Mouse (Mus musculus) forebrain, embryonic 13.5 days (tissue): Measurements from ENCODE around the gene Catsperd. TPM values are rescaled to one million over a fixed set of nuclear protein-coding genes. Genes with fewer than 3 reads are reported as not detected.

Source experiments
- ATAC-seq: fragments of 200-750 bp; cut with Nextera tagmentation; 2 replicates; pipeline ENCODE4 v1.8.0; 2017
- H3K27ac ChIP-seq: fragments of 300-500 bp; sonication (generic); 2 replicates; pipeline ENCODE4 v1.5.1; 2015; ENCODE audit warnings: inconsistent platforms, mild to moderate bottlenecking, moderate library complexity
- H3K27me3 ChIP-seq: fragments of 300-500 bp; sonication (generic); 2 replicates; pipeline ENCODE4 v1.6.1; 2015; ENCODE audit warnings: mild to moderate bottlenecking, inconsistent platforms
- H3K36me3 ChIP-seq: fragments of 300-500 bp; sonication (generic); 2 replicates; pipeline ENCODE4 v1.6.1; 2015; ENCODE audit warnings: mild to moderate bottlenecking, inconsistent platforms; ENCODE audit not compliant: poor library complexity, severe bottlenecking
- H3K4me1 ChIP-seq: fragments of 300-500 bp; sonication (generic); 2 replicates; pipeline ENCODE4 v1.6.1; 2015; ENCODE audit warnings: inconsistent platforms
- H3K4me2 ChIP-seq: fragments of 300-500 bp; sonication (generic); 2 replicates; pipeline ENCODE4 v1.6.1; 2015; ENCODE audit warnings: inconsistent platforms, mild to moderate bottlenecking, moderate library complexity
- H3K4me3 ChIP-seq: fragments of 300-500 bp; sonication (generic); 2 replicates; pipeline ENCODE4 v1.5.1; 2015; ENCODE audit warnings: mild to moderate bottlenecking, inconsistent platforms
- H3K9ac ChIP-seq: fragments of 300-500 bp; sonication (generic); 2 replicates; pipeline ENCODE4 v1.6.1; 2015; ENCODE audit warnings: mild to moderate bottlenecking, inconsistent platforms
- H3K9me3 ChIP-seq: fragments of 300-500 bp; sonication (generic); replicated peaks from 2 replicates; pipeline ENCODE4 v1.6.1; 2016; ENCODE audit warnings: inconsistent platforms
- WGBS: fragments of 180-500 bp; shearing (Covaris S2); methylation state at CpG from one replicate; pipeline ENCODE4 v1.1.7; 2015; 5-methylcytosine and 5-hydroxymethylcytosine counted together
- polyA plus RNA-seq: library from polyadenylated mRNA; unstranded; fragments of >200 nt; fragmentation: Nextera tagmentation; extraction: Ambion mirVana; gene quantifications from 2 replicates; pipeline ENCODE4 v1.2.1, GENCODE M21; 2015

Catsperd gene
- polyA plus RNA-seq, 1 experiment from 2014 or later: 0.70 TPM

DNA sequence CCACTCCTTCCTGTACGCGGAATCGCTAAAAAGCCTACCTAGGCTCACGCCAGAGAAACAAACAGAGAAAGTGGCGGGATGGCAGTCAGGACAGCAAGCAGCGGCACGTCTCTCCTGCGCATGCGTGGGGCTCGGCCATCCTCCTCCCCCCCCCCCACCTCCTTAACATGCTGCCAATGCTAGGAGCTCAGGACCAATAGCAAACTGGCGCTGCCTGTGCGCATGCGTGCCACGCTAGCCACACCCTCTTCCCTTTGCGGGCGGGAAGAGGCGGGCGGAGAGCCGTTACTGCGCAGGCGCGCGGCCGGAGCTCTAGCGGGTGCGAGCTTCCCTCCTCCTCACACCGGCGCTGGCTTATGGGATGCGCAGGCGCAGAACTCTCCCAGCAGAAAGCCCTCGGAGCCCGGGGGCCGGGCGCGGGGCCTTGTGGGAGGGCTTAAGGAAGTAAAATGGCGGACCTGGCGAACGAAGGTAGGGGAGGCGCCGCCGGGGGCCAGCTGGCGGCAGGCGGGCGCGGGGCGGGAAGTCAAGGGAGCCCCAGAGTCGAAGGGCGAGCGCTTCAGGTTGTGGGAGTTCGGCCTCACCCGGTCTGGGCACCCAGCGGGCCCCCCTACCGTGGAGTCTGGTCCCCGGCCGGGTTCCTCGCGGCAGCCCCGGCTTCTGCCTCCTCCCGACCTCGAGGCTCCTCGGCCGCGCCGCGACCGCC lies 45.2 kb downstream of the Catsperd start, which contains the start of gene Ranbp3:
Ranbp3 (plus strand) TSS at position 354 of the 706 bp plus-strand sequence.
- peak within 1 kb of the TSS; percentile 98 for H3K9ac ChIP-seq
- ATAC-seq: peak; percentile 86
- H3K9me3 ChIP-seq: no peaks in the 10 kb centered on the region
- peak within 1 kb of the TSS; percentile 86 for H3K4me2 ChIP-seq
- H3K4me3 ChIP-seq: peak within 1 kb of the TSS; percentile 99
- WGBS: 0% methylated on average over 58 of the region's 66 CpGs
- H3K27ac ChIP-seq: peak within 1 kb of the TSS; percentile 86
- peaks cover 29% of the 10 kb centered on the region for H3K36me3 ChIP-seq
- H3K27me3 ChIP-seq: peaks cover 2% of the 10 kb centered on the region
- peaks cover 44% of the 10 kb centered on the region for H3K4me1 ChIP-seq

DNA sequence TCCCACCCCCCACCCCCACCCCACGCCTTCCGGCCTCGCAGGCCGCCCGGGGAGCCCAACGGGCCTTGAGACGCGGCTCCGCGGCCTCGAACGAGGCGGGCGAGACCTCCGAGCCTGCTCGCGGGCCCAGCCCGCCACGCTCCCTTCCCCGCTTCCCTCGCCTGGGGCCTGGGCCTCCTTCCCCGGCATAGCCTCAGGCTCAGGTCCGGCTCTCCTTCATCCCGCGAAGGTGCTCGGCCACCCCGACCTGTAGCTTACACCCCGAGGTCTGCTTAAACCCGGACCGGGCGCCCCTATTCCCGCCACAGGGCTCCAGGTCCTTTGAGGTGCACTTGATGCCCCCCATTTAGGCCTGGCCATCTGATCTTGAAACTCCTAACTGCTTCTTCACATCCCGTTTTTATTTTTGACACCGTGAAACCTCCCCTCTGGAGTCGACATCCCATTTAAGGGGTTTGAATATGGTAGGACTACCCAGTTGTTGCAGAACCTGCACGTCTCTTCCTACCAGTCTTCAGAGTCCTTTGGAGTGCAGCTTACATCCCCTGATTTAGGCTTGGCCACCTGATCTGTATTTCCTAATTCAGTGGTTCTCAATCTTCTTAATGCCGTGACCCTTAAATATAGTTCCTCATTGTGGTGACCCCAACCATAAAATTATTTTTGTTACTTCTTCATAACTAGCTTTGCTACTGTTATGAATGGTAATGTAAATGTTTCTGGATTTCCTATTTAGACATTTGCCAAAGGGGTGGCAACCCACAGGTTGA lies 45.9 kb downstream of the Catsperd start:
- Histone ChIP-seq H3K27me3 (no peaks in the 10 kb centered on the region), H3K27ac (peak overlapping the region; percentile 73), H3K4me3 (peak overlapping the region; percentile 99), H3K4me2 (peak overlapping the region; percentile 86), H3K9me3 (no peaks in the 10 kb centered on the region), H3K9ac (peak overlapping the region; percentile 98), H3K36me3 (peaks cover 29% of the 10 kb centered on the region), H3K4me1 (peaks cover 38% of the 10 kb centered on the region)
- peak; percentile 25 for ATAC-seq
- 2% methylated on average over 37 of the region's 37 CpGs for WGBS

DNA sequence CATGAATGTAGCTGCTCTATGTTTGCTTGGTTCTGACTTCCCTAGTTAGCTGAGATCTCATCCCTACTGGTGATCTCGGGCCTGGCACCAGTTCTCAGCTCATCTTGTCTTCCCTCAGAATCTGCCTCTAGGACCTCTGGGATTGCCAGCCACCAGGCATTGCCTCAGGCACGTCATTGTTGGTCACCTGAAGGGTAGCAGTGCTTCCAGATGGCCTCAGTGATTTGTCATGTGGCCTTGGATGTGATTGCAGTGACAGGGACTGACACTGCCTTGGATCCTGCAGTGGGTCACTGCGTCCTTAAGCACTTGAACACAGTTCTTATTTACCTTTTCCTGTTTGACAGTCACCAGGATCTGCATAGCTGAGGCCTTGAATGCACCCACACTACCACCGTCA lies 53.8 kb downstream of the Catsperd start:
- 82% methylated on average over 4 of the region's 4 CpGs for WGBS
- H3K27me3 ChIP-seq: no peaks in the 10 kb centered on the region
- H3K4me2 ChIP-seq: no peak overlapping the region
- no peak overlapping the region for H3K27ac ChIP-seq
- no peak for ATAC-seq
- H3K9me3 ChIP-seq: no peaks in the 10 kb centered on the region
- H3K4me1 ChIP-seq: peaks cover 22% of the 10 kb centered on the region
- H3K4me3 ChIP-seq: no peak overlapping the region
- H3K9ac ChIP-seq: no peak overlapping the region
- H3K36me3 ChIP-seq: peaks cover 78% of the 10 kb centered on the region

DNA sequence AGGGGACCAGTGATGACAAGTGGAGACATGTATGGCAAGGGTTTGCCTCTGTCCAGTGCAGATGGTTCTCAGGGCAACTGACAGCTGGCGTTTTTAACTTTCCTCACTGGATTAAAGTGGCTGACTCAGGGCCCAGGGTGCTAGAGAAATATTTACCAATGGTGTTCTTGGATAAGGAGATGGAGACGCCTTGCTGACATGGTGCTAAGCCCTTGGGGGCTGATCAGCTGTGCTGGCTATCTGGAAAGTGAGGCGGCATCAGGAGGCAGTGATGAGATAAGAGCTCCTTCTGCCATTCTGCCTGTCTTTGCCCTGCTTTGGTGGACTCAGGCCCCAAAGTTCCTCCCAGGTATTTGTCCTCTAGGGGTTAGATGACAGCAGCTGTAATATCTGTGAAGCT lies 54.9 kb downstream of the Catsperd start:
- no peak overlapping the region for H3K4me2 ChIP-seq
- H3K9me3 ChIP-seq: no peaks in the 10 kb centered on the region
- H3K27ac ChIP-seq: no peak overlapping the region
- H3K4me1 ChIP-seq: peaks cover 17% of the 10 kb centered on the region
- no peak overlapping the region for H3K4me3 ChIP-seq
- 80% methylated on average over 3 of the region's 3 CpGs for WGBS
- H3K36me3 ChIP-seq: peaks cover 78% of the 10 kb centered on the region
- H3K9ac ChIP-seq: no peak overlapping the region
- no peak for ATAC-seq
- no peaks in the 10 kb centered on the region for H3K27me3 ChIP-seq

DNA sequence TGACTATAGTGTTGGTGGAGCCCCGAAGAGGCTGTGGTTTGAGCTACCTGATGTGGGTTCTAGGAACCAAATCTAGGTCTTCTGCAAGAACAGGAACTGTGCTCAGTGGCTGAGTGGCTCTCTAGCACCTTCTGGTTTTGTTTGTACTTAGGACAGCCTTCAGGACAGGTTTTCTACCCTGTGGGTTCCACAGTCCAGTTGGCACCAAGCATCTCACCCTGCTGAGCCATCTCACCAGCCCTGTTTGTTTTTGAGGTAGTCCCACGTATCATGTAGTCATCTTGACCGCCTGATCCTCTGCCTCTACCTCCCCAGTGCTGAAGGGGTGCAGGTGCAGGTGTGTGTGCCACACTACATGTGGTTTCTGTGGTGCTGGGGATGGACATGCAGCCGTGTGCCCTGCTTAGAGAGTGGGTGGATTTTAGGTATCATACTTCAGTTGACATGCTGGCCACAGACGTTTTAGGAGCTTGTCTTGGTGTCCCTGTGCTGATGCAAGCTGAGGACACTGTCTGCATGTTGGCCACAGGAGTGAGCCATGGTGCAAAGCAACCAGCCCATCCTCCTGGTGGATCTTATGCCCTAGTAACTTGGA lies 55.7 kb downstream of the Catsperd start:
- no peaks in the 10 kb centered on the region for H3K27me3 ChIP-seq
- no peak for ATAC-seq
- no peak overlapping the region for H3K4me3 ChIP-seq
- H3K4me2 ChIP-seq: no peak overlapping the region
- no peak overlapping the region for H3K9ac ChIP-seq
- no peak overlapping the region for H3K27ac ChIP-seq
- peaks cover 17% of the 10 kb centered on the region for H3K4me1 ChIP-seq
- no peaks in the 10 kb centered on the region for H3K9me3 ChIP-seq
- peaks cover 83% of the 10 kb centered on the region for H3K36me3 ChIP-seq
- 88% methylated on average over 5 of the region's 5 CpGs for WGBS

DNA sequence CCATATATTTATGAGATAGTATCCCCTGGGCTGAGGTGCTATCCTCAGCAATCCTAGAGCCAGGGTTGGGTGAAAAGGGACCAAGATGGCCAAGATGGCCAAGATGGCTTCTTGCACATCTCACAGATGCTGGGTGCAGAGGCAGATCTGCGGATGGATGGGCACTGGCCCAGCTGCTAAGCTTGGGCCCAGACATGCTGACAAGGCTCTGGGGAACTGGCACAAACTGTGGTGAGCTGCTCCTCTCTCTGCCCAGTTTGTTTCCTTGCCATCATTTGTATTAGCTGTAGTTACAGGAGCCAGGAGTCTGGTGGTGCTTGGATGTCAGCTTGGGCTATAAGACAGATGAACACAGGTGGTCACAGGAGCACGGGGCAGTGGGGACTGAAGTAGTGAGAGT lies 56.7 kb downstream of the Catsperd start:
- H3K27me3 ChIP-seq: no peaks in the 10 kb centered on the region
- ATAC-seq: no peak
- 90% methylated on average over 2 of the region's 2 CpGs for whole genome bisulfite sequencing
- H3K9me3 ChIP-seq: no peaks in the 10 kb centered on the region
- H3K4me2 ChIP-seq: no peak overlapping the region
- H3K9ac ChIP-seq: peak overlapping the region; percentile 21; the same call in 1 of the 2 replicates
- H3K27ac ChIP-seq: no peak overlapping the region
- H3K4me1 ChIP-seq: peaks cover 17% of the 10 kb centered on the region
- peaks cover 87% of the 10 kb centered on the region for H3K36me3 ChIP-seq
- H3K4me3 ChIP-seq: no peak overlapping the region

DNA sequence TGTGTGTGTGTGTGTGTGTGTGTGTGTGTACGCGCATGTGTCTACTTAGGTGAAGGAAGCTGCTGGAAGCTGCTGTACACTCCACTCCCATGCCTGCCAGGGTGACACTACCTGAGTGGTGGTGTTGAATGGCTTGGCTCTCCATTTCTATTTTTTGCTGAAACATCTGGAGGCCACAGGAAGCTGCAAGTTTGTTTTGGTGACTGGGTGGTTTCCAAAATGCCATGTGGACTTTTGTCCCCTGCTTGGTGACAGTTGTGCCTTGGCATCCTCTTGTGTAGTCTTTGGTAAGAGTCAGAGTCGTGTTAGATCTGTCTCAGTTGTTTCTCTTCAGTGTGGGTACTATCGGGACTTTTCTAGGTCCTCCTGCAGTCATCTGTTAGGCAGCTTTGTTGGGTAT lies 58.9 kb downstream of the Catsperd start:
- H3K36me3 ChIP-seq: peaks cover 89% of the 10 kb centered on the region
- no peak overlapping the region for H3K9ac ChIP-seq
- ATAC-seq: no peak
- peaks cover 12% of the 10 kb centered on the region for H3K4me1 ChIP-seq
- no peaks in the 10 kb centered on the region for H3K9me3 ChIP-seq
- H3K27ac ChIP-seq: no peak overlapping the region
- 91% methylated on average over 4 of the region's 4 CpGs for WGBS
- no peak overlapping the region for H3K4me3 ChIP-seq
- no peak overlapping the region for H3K4me2 ChIP-seq
- no peaks in the 10 kb centered on the region for H3K27me3 ChIP-seq

DNA sequence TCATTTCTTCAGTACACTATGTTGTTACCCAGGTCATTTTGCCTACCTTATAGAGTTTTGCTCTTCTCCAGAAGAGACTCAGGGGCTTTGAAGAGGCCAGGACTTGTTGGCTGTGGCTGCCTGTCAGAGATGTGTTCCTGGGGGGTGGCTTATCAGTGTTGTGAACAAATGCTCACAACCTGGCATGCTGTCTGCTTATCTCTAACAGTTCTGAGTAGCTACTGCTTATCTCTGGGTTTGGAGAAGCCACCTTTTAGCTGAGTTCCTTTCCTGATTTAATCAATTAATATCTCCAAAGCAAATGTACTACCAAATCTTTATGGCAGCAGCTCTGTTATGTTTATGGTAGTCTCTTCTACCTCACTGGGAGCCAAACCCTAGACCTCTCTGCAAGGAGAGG lies 60.1 kb downstream of the Catsperd start:
- Histone ChIP-seq H3K27ac (no peak overlapping the region), H3K4me1 (peaks cover 18% of the 10 kb centered on the region), H3K4me2 (no peak overlapping the region), H3K36me3 (peaks cover 89% of the 10 kb centered on the region), H3K9me3 (no peaks in the 10 kb centered on the region), H3K27me3 (no peaks in the 10 kb centered on the region), H3K4me3 (no peak overlapping the region), H3K9ac (no peak overlapping the region)
- ATAC-seq: no peak

DNA sequence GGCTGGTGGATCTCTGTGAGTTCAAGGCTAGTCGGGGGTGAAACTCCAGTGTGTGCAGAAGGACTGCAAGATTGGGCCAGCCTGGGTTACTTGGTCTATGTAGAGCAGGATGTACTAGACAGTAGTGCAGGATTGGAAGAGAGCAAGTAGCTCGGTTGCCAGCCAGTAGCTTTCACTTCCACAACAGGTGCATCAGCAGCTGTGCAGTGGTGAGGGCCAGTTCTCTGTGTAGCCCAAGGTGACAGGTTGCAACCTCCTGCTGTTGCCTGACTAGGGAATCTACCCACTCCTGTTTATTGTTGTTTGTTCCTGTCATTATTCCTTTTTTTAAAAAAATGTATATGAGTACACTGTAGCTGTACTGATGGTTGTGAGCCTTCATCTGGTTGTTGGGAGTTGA lies 60.7 kb downstream of the Catsperd start:
- no peak for ATAC-seq
- no peak overlapping the region for H3K27ac ChIP-seq
- peaks cover 89% of the 10 kb centered on the region for H3K36me3 ChIP-seq
- H3K9me3 ChIP-seq: no peaks in the 10 kb centered on the region
- H3K4me3 ChIP-seq: no peak overlapping the region
- WGBS: 89% methylated on average over 2 of the region's 2 CpGs
- H3K27me3 ChIP-seq: no peaks in the 10 kb centered on the region
- peaks cover 23% of the 10 kb centered on the region for H3K4me1 ChIP-seq
- no peak overlapping the region for H3K9ac ChIP-seq
- H3K4me2 ChIP-seq: no peak overlapping the region

DNA sequence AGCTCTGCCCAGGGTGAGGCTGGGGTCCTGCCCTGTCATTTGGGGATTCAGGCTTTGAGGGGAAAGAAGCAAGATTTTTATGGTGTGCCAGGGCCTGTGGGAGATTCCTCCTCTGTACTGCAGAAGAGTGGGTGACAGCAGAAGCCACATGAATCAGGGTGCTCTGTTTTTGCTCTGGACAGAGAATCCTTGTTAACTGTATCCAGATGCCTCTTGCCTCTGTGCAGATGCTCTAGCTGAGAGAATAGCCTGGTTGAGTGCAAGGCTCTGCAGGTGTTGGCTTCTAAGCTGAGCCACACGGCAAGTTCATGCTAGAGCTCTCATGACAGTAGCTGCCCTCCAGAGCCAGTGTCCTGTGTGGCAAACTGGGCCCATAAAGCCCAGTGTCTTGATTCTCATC lies 65.5 kb downstream of the Catsperd start:
- 56% methylated on average over 1 of the region's 1 CpGs for WGBS
- Histone ChIP-seq H3K4me2 (no peak overlapping the region), H3K27ac (peak overlapping the region; percentile 67), H3K9me3 (no peaks in the 10 kb centered on the region), H3K36me3 (peaks cover 92% of the 10 kb centered on the region), H3K4me1 (peaks cover 23% of the 10 kb centered on the region), H3K4me3 (no peak overlapping the region), H3K9ac (peak overlapping the region; percentile 45; the same call in 1 of the 2 replicates), H3K27me3 (no peaks in the 10 kb centered on the region)
- no peak for ATAC-seq

DNA sequence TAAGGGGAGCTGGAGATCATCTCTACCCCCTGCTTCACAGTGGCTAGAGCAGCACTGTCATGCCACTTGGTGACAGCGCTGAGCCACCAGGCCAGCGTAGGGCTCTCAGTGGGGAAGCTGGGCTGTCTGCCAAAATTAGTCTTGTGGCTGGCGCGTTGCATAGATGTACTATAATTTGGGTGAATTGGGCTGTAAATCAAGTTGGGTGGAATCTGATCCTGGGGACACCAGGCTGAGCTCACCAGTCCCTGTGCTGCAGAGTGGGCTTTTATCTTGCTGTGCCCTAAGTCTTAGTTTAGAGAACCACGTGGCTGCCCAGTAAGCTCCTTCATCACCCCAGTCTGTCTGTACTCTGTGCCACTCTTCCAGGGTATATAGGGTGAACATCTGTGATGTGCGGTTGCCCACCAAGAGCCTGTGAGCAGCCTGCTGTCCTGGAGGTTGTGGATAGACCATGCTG lies 65.9 kb downstream of the Catsperd start:
- no peaks in the 10 kb centered on the region for H3K9me3 ChIP-seq
- no peak overlapping the region for H3K4me2 ChIP-seq
- peaks cover 92% of the 10 kb centered on the region for H3K36me3 ChIP-seq
- peak; percentile 74 for ATAC-seq
- no peaks in the 10 kb centered on the region for H3K27me3 ChIP-seq
- peak overlapping the region; percentile 67 for H3K27ac ChIP-seq
- peak overlapping the region; percentile 45; the same call in 1 of the 2 replicates for H3K9ac ChIP-seq
- no peak overlapping the region for H3K4me3 ChIP-seq
- WGBS: 26% methylated on average over 6 of the region's 6 CpGs
- H3K4me1 ChIP-seq: peaks cover 23% of the 10 kb centered on the region

DNA sequence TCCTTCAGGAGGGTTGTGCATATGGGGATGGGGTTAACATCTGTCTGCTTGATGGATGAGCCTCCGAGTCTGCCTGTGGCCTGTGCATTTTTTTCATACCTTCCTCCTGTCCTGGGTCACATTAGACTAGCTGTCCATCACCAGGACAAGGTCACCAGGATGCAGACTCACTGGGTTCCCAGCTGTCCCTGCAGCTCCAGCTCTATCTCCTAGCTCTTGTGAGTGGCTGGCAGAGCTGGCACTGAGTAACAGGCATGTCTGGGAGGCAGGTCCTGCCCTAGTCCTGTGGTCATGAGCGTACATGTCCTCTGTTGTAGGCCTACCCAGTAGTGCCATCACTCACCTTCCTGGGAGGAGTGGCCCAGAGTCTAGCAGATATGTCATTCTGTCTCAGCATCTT lies 72.5 kb downstream of the Catsperd start:
- no peak for ATAC-seq
- Histone ChIP-seq H3K4me3 (no peak overlapping the region), H3K9ac (no peak overlapping the region), H3K4me2 (no peak overlapping the region), H3K36me3 (peaks cover 97% of the 10 kb centered on the region), H3K4me1 (no peaks in the 10 kb centered on the region), H3K27me3 (no peaks in the 10 kb centered on the region), H3K9me3 (no peaks in the 10 kb centered on the region), H3K27ac (no peak overlapping the region)
- WGBS: 91% methylated on average over 2 of the region's 2 CpGs
